Mouse (Mus musculus): ENCODE results near the gene Ccr9. TPM values are rescaled to one million over a fixed set of nuclear protein-coding genes. Genes with fewer than 3 reads are reported as not detected.
A peak's percentile ranks its signal among the peaks of the same experiment; 100 is the strongest.

Gene Ccr9
- total and polyA plus RNA-seq, 3 experiments, result 0.07 to 0.21 TPM; not detected in 1

- Histone ChIP-seq H3K4me3 (no peak overlapping the region), H3K9ac (ENCODE audit: low read depth, low read length) (no peak overlapping the region), H3K4me1 (ENCODE audit: control insufficient read depth, insufficient read depth, low read length) (no peaks in the 10 kb centered on the region), H3K36me3 (ENCODE audit: control insufficient read depth, insufficient read depth, low read length) (no peaks in the 10 kb centered on the region; the same call in 1 of the 2 replicates), H3K27ac (no peak overlapping the region), H3K27me3 (ENCODE audit: control insufficient read depth, insufficient read depth, low read length) (no peaks in the 10 kb centered on the region), H3K79me2 (replicated peaks; ENCODE audit: control insufficient read depth, insufficient read depth, low read length) (no peaks in the 10 kb centered on the region)
- TF ChIP-seq EP300 (IDR thresholded peaks at IDR 0.05; ENCODE audit: insufficient read depth, low read depth, low read length) (no peak), POLR2A (IDR thresholded peaks at IDR 0.05; ENCODE audit: insufficient read depth, low read depth, low read length) (no peak), CTCF (IDR thresholded peaks at IDR 0.05) (no peak)
- DNase-seq, result no peak
- WGBS, result 86% methylated on average over 5 of the region's 5 CpGs
- intact Hi-C loops (cut with DNase I), result no loop called here
Observed at GRCm38 (mm10) chr9:123701822-123702221, 23.6 kb downstream of the Ccr9 start.

DNA sequence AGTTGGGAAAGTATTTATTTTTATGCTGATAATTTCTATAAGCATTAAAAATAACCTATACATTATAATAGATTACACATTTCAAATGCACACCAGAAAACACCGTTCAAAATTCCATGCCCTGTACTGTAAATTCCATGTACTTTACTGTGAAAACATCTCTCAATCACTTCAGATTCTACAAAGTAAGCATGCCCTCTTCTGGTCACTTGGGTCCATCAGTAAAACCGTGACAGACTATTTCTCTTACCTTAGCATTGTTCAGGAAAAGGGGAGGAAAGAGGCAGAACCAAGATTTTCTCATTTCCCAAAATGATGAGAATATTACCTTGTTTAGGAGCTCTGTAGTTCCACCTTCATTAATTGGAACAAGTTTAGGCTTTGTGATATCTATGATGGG lies 31.0 kb downstream of the Ccr9 start:
- Histone ChIP-seq H3K9ac (ENCODE audit: low read depth, low read length) (no peak overlapping the region), H3K79me2 (replicated peaks; ENCODE audit: control insufficient read depth, insufficient read depth, low read length) (no peaks in the 10 kb centered on the region), H3K4me3 (no peak overlapping the region), H3K27me3 (ENCODE audit: control insufficient read depth, insufficient read depth, low read length) (no peaks in the 10 kb centered on the region), H3K36me3 (ENCODE audit: control insufficient read depth, insufficient read depth, low read length) (no peaks in the 10 kb centered on the region; the same call in 1 of the 2 replicates), H3K27ac (no peak overlapping the region), H3K4me1 (ENCODE audit: control insufficient read depth, insufficient read depth, low read length) (no peaks in the 10 kb centered on the region)
- intact Hi-C loops (cut with DNase I), result no loop called here
- WGBS, result 41% methylated on average over 2 of the region's 2 CpGs
- DNase-seq, result no peak
- TF ChIP-seq CTCF (IDR thresholded peaks at IDR 0.05) (peak; percentile 39), EP300 (IDR thresholded peaks at IDR 0.05; ENCODE audit: insufficient read depth, low read depth, low read length) (no peak), POLR2A (IDR thresholded peaks at IDR 0.05; ENCODE audit: insufficient read depth, low read depth, low read length) (no peak)

DNA sequence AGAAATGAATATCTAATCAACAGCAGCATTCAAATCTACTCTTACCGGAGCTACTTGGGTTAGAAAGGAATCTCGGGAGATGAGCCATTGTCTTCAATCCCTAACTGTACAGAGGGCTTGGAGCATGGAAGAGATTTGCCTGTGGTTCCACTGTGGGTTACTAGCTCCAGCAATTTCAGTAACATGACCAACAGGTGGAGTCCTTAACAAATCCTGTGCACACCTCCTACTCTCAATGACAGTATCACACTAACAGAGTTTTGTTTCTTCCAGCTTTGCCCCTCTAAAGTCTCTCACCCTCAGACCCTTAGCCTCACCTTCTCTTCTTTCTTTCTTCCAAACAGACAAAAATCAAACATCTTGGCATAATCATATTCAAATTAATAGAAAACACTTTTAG lies 34.9 kb downstream of the Ccr9 start:
- H3K4me3 ChIP-seq, result no peak overlapping the region
- TF ChIP-seq CTCF (IDR thresholded peaks at IDR 0.05) (peak; percentile 40), POLR2A (IDR thresholded peaks at IDR 0.05; ENCODE audit: insufficient read depth, low read depth, low read length) (no peak), EP300 (IDR thresholded peaks at IDR 0.05; ENCODE audit: insufficient read depth, low read depth, low read length) (no peak)
- DNase-seq, result no peak
- H3K9ac ChIP-seq (ENCODE audit: low read depth, low read length), result no peak overlapping the region
- no peak overlapping the region for H3K27ac ChIP-seq
- peaks cover 2% of the 10 kb centered on the region for H3K36me3 ChIP-seq (ENCODE audit: control insufficient read depth, insufficient read depth, low read length)
- no peaks in the 10 kb centered on the region for H3K27me3 ChIP-seq (ENCODE audit: control insufficient read depth, insufficient read depth, low read length)
- intact Hi-C loops (cut with DNase I), result loop anchor here (2.0 kb wide), 1 partner anchor 84 kb away; no protein-coding TSS in a partner anchor
- peaks cover 4% of the 10 kb centered on the region; the same call in 1 of the 2 replicates for H3K79me2 ChIP-seq (replicated peaks; ENCODE audit: control insufficient read depth, insufficient read depth, low read length)
- WGBS, result 68% methylated on average over 2 of the region's 2 CpGs
- peaks cover 4% of the 10 kb centered on the region for H3K4me1 ChIP-seq (ENCODE audit: control insufficient read depth, insufficient read depth, low read length)

DNA sequence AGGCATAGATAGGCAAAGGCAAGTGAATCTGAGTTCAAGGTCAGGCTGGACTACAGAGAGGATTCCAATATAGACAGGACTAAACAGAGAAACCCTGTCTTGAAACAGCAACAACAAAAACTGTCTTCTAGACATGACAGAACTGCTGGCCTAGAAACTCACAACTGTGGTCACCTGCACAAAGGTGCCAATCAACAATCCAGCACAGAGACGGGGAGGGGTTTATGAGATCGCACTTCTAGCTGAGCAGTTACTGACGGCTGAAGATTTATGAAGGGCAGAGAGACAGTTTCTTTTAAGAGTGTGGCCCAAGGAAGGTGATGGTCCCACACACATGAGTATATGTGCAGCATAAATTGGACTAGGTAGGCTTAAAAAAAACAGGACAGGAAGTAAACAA lies 38.1 kb downstream of the Ccr9 start:
- no peak overlapping the region for H3K27ac ChIP-seq
- intact Hi-C loops (cut with DNase I), result loop anchor here (2.0 kb wide), 1 partner anchor 134 kb away; the partner anchor contains the start of gene Fyco1
- WGBS, result 49% methylated on average over 3 of the region's 3 CpGs
- H3K79me2 ChIP-seq (replicated peaks; ENCODE audit: control insufficient read depth, insufficient read depth, low read length), result peaks cover 4% of the 10 kb centered on the region; the same call in 1 of the 2 replicates
- no peak for DNase-seq
- TF ChIP-seq EP300 (IDR thresholded peaks at IDR 0.05; ENCODE audit: insufficient read depth, low read depth, low read length) (no peak), CTCF (IDR thresholded peaks at IDR 0.05) (no peak), POLR2A (IDR thresholded peaks at IDR 0.05; ENCODE audit: insufficient read depth, low read depth, low read length) (no peak)
- H3K4me3 ChIP-seq, result peak overlapping the region; percentile 76; the same call in 1 of the 2 replicates
- peaks cover 4% of the 10 kb centered on the region for H3K4me1 ChIP-seq (ENCODE audit: control insufficient read depth, insufficient read depth, low read length)
- no peaks in the 10 kb centered on the region for H3K27me3 ChIP-seq (ENCODE audit: control insufficient read depth, insufficient read depth, low read length)
- 0 out of 2 replicates have a peak overlapping the region, but pooled peaks have one; percentile 25 for H3K9ac ChIP-seq (ENCODE audit: low read depth, low read length)
- H3K36me3 ChIP-seq (ENCODE audit: control insufficient read depth, insufficient read depth, low read length), result peaks cover 2% of the 10 kb centered on the region; the same call in 1 of the 2 replicates

DNA sequence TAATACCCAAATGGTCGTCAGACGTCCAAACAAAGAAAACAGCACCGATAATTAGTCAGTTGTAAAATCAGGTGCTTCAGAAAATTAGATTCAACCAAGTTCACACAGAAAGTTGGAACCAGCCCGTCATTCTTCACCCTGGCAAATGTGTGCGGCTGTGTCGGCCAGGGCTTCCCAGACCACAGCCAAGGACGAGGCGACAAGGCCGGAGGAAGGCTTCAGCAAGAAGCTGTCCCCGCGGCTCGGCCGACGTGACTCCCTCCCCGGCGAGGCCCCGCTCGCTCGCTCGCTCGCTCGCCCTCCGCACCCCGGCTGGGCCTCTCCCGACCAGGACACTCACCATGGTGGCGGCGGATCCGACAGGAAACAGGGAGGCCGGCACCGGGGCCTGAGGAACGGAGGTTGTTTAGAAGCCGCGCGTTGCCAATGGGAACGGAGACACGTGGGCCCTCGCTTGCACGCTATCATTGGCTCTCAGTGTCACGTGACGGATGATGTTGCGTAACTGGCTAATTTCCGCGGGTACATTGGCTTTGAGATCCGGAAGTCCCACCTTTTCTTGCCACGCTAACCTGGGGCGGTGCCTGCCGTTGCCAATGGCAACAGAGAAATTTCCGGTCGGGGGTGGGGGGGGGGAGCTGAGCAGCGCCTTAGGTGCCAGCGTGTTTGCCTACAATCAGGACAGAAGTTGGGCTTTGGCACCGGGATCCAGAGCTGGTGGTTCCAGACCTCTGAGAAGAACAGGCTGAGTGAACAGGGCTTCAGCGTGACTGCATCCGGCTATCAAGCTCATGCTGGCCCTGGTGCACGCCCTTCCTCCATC lies 39.2 kb downstream of the Ccr9 start, which contains the start of gene Lztfl1:
Gene Lztfl1 (minus strand): TSS at position 512 of the 823 bp plus-strand sequence.
- Histone ChIP-seq H3K27me3 (ENCODE audit: control insufficient read depth, insufficient read depth, low read length) (0 out of 2 replicates have a peak, but pooled peaks cover 1% of the 10 kb centered on the region), H3K9ac (ENCODE audit: low read depth, low read length) (peak within 1 kb of the TSS; percentile 93), H3K4me3 (peak within 1 kb of the TSS; percentile 76), H3K27ac (peak within 1 kb of the TSS; percentile 76), H3K4me1 (ENCODE audit: control insufficient read depth, insufficient read depth, low read length) (peaks cover 4% of the 10 kb centered on the region), H3K36me3 (ENCODE audit: control insufficient read depth, insufficient read depth, low read length) (peaks cover 2% of the 10 kb centered on the region; the same call in 1 of the 2 replicates), H3K79me2 (replicated peaks; ENCODE audit: control insufficient read depth, insufficient read depth, low read length) (peaks cover 4% of the 10 kb centered on the region; the same call in 1 of the 2 replicates)
- no peak for TF ChIP-seq CTCF (IDR thresholded peaks at IDR 0.05)
- peak; percentile 39; the same call in 1 of the 2 replicates for TF ChIP-seq POLR2A (IDR thresholded peaks at IDR 0.05; ENCODE audit: insufficient read depth, low read depth, low read length)
- TF ChIP-seq EP300 (IDR thresholded peaks at IDR 0.05; ENCODE audit: insufficient read depth, low read depth, low read length), result peak; percentile 78
- peak; percentile 92 to 96 for DNase-seq
- intact Hi-C loops (cut with DNase I), result loop anchor here (2.0 kb wide), 1 partner anchor 133 kb away; the partner anchor contains the start of gene Fyco1
- WGBS, result under 1% methylated on average over 55 of the region's 55 CpGs
